Mouse (Mus musculus) cerebellum, adult (tissue): ENCODE measurements around the gene Syngr1.

Experiments
- ATAC-seq: cut with Nextera tagmentation; 2 replicates; pipeline ENCODE4 v1.9.2; 2017; ENCODE audit warnings: mild to moderate bottlenecking, moderate library complexity, mixed read lengths; ENCODE audit not compliant: insufficient number of reproducible peaks, low FRiP score, low TSS enrichment

The Syngr1 gene

GRCm38 (mm10) chr15:80091121-80091955 is at the start of gene Syngr1, which contains the start of gene Rpl3:
Syngr1 (plus strand) TSS chr15:80091334.
Rpl3 (minus strand) TSS chr15:80091868.
- peak; percentile 23; the same call in 1 of the 2 replicates for ATAC-seq

GRCm38 (mm10) chr15:80042152-80042551 is 49.0 kb upstream of the Syngr1 start:
- no peak for ATAC-seq

GRCm38 (mm10) chr15:80044249-80044648 is 46.9 kb upstream of the Syngr1 start:
- no peak for ATAC-seq

GRCm38 (mm10) chr15:80045749-80046148 is 45.4 kb upstream of the Syngr1 start:
- ATAC-seq, result no peak

- ATAC-seq, result no peak
These were observed 43.9 kb upstream of the Syngr1 start for GRCm38 (mm10) chr15:80047242-80047641.

- ATAC-seq, result no peak
These were observed 43.2 kb upstream of the Syngr1 start for GRCm38 (mm10) chr15:80047973-80048372.

- ATAC-seq, result no peak
These were observed 41.0 kb upstream of the Syngr1 start for GRCm38 (mm10) chr15:80050093-80050492.

GRCm38 (mm10) chr15:80051092-80051761 is 39.9 kb upstream of the Syngr1 start:
- ATAC-seq, result no peak

- no peak for ATAC-seq
These were observed 39.4 kb upstream of the Syngr1 start for GRCm38 (mm10) chr15:80051782-80052181.

- ATAC-seq, result no peak
These were observed 37.6 kb upstream of the Syngr1 start for GRCm38 (mm10) chr15:80053381-80054033.

- no peak for ATAC-seq
These were observed 37.0 kb upstream of the Syngr1 start for GRCm38 (mm10) chr15:80054034-80054710.

GRCm38 (mm10) chr15:80058151-80058550 is 33.0 kb upstream of the Syngr1 start:
- no peak for ATAC-seq

GRCm38 (mm10) chr15:80059606-80060005 is 31.5 kb upstream of the Syngr1 start:
- no peak for ATAC-seq

- no peak for ATAC-seq
These were observed 30.6 kb upstream of the Syngr1 start for GRCm38 (mm10) chr15:80060356-80061070.

- no peak for ATAC-seq
These were observed 30.0 kb upstream of the Syngr1 start for GRCm38 (mm10) chr15:80061071-80061550.

- ATAC-seq, result no peak
These were observed 28.8 kb upstream of the Syngr1 start for GRCm38 (mm10) chr15:80062339-80062738.

- no peak for ATAC-seq
These were observed 28.3 kb upstream of the Syngr1 start for GRCm38 (mm10) chr15:80062821-80063220.

GRCm38 (mm10) chr15:80064965-80065364 is 26.2 kb upstream of the Syngr1 start:
- ATAC-seq, result no peak

- no peak for ATAC-seq
These were observed 25.7 kb upstream of the Syngr1 start for GRCm38 (mm10) chr15:80065414-80065813.

- no peak for ATAC-seq
These were observed 24.6 kb upstream of the Syngr1 start for GRCm38 (mm10) chr15:80066538-80066937.
